Mouse (Mus musculus) gonadal fat pad, adult 2 months (tissue): ENCODE data around the gene Btla. TPM values are rescaled to one million over a fixed set of nuclear protein-coding genes. Genes with fewer than 3 reads are reported as not detected.

Experiments
- DNase-seq: peaks from one replicate; pipeline ENCODE4 v3.0.0-alpha.2; 2012; ENCODE audit warnings: low read depth
- polyA plus RNA-seq: library from polyadenylated mRNA; depleted of rRNA; stranded (reverse); fragments of >200 nt; gene quantifications from 2 replicates; pipeline ENCODE4 v1.2.3, GENCODE M21; 2012; rRNA removed

Btla gene
- polyA plus RNA-seq = 0.55 and 0.70 TPM in 2 replicates

- no peak for DNase-seq
Observed at GRCm38 (mm10) chr16:45223648-45224388, at the start of gene Btla. TSS of gene Btla (plus strand) at chr16:45224315.

- no peak for DNase-seq
Observed at GRCm38 (mm10) chr16:45178552-45178951, 45.6 kb upstream of the Btla start.

GRCm38 (mm10) chr16:45181824-45182223 is 42.3 kb upstream of the Btla start:
- DNase-seq = no peak

- no peak for DNase-seq
Observed at GRCm38 (mm10) chr16:45192613-45193012, 31.5 kb upstream of the Btla start.

GRCm38 (mm10) chr16:45196816-45197215 is 27.3 kb upstream of the Btla start:
- DNase-seq = no peak

GRCm38 (mm10) chr16:45201395-45201794 is 22.7 kb upstream of the Btla start:
- DNase-seq = no peak

- DNase-seq = no peak
Observed at GRCm38 (mm10) chr16:45204438-45204837, 19.7 kb upstream of the Btla start.

- no peak for DNase-seq
Observed at GRCm38 (mm10) chr16:45204859-45205670, 19.1 kb upstream of the Btla start.

- DNase-seq = no peak
Observed at GRCm38 (mm10) chr16:45222016-45222415, 2.1 kb upstream of the Btla start.

- DNase-seq = no peak
Observed at GRCm38 (mm10) chr16:45222771-45223170, 1.3 kb upstream of the Btla start.

- DNase-seq = no peak
Observed at GRCm38 (mm10) chr16:45224431-45225008, 405 bp downstream of the Btla start.

- DNase-seq = no peak
Observed at GRCm38 (mm10) chr16:45227002-45227401, 2.9 kb downstream of the Btla start.

GRCm38 (mm10) chr16:45231296-45231695 is 7.2 kb downstream of the Btla start:
- no peak for DNase-seq

GRCm38 (mm10) chr16:45233007-45233406 is 8.9 kb downstream of the Btla start:
- no peak for DNase-seq

- DNase-seq = no peak
Observed at GRCm38 (mm10) chr16:45242700-45243099, 18.6 kb downstream of the Btla start.

GRCm38 (mm10) chr16:45244930-45245472 is 20.9 kb downstream of the Btla start:
- DNase-seq = no peak

GRCm38 (mm10) chr16:45249761-45250160 is 25.6 kb downstream of the Btla start:
- DNase-seq = no peak

GRCm38 (mm10) chr16:45250317-45250716 is 26.2 kb downstream of the Btla start:
- DNase-seq = no peak

- DNase-seq = no peak
Observed at GRCm38 (mm10) chr16:45251773-45252413, 27.8 kb downstream of the Btla start.

- no peak for DNase-seq
Observed at GRCm38 (mm10) chr16:45255183-45255861, 31.2 kb downstream of the Btla start.

- DNase-seq = no peak
Observed at GRCm38 (mm10) chr16:45256895-45257294, 32.8 kb downstream of the Btla start.
